Mouse (Mus musculus): ENCODE measurements around the gene Dpf3. TPM values are rescaled to one million over a fixed set of nuclear protein-coding genes. Genes with fewer than 3 reads are reported as not detected.

Dpf3 gene
- polyA plus RNA-seq, 1 experiment from 2014 or later: 13.0 TPM

GRCm38 (mm10) chr12:83524329-83524728 is 36.8 kb upstream of the Dpf3 start:
- Histone ChIP-seq H3K9ac (ENCODE audit: low read depth, low read length) (no peak overlapping the region), H3K4me2 (no peak overlapping the region), H3K27ac (ENCODE audit: low read depth, low read length) (no peak overlapping the region), H3K4me1 (replicated peaks; ENCODE audit: control insufficient read depth, insufficient read depth, low read length) (peaks cover 18% of the 10 kb centered on the region), H3K36me3 (ENCODE audit: control insufficient read depth, insufficient read depth, low read length) (peaks cover 7% of the 10 kb centered on the region; the same call in 1 of the 2 replicates), H3K9me3 (ENCODE audit: control insufficient read depth, low read length) (no peaks in the 10 kb centered on the region), H3K27me3 (replicated peaks; ENCODE audit: control insufficient read depth, insufficient read depth, low read length) (no peaks in the 10 kb centered on the region), H3K4me3 (ENCODE audit: low read depth, low read length) (no peak overlapping the region)
- DNase-seq (ENCODE audit: low spot score) (no peak), ATAC-seq (replicated peaks; ENCODE audit: low FRiP score) (no peak)
- WGBS: 81% methylated on average over 5 of the region's 5 CpGs

- no peak overlapping the region for H3K27ac ChIP-seq (ENCODE audit: low read depth, low read length)
- H3K4me1 ChIP-seq (replicated peaks; ENCODE audit: control insufficient read depth, insufficient read depth, low read length): peaks cover 18% of the 10 kb centered on the region
- H3K36me3 ChIP-seq (ENCODE audit: control insufficient read depth, insufficient read depth, low read length): peaks cover 4% of the 10 kb centered on the region; the same call in 1 of the 2 replicates
- no peaks in the 10 kb centered on the region for H3K27me3 ChIP-seq (replicated peaks; ENCODE audit: control insufficient read depth, insufficient read depth, low read length)
- H3K9me3 ChIP-seq (ENCODE audit: control insufficient read depth, low read length): no peaks in the 10 kb centered on the region
- no peak overlapping the region for H3K9ac ChIP-seq (ENCODE audit: low read depth, low read length)
- DNase-seq (ENCODE audit: low spot score) (no peak), ATAC-seq (replicated peaks; ENCODE audit: low FRiP score) (no peak)
- 76% methylated on average over 4 of the region's 4 CpGs for WGBS
- H3K4me3 ChIP-seq (ENCODE audit: low read depth, low read length): no peak overlapping the region
- H3K4me2 ChIP-seq: no peak overlapping the region
These were observed 36.4 kb upstream of the Dpf3 start for GRCm38 (mm10) chr12:83523892-83524291.

GRCm38 (mm10) chr12:83523056-83523455 is 35.5 kb upstream of the Dpf3 start:
- Histone ChIP-seq H3K9ac (ENCODE audit: low read depth, low read length) (no peak overlapping the region), H3K36me3 (ENCODE audit: control insufficient read depth, insufficient read depth, low read length) (peaks cover 4% of the 10 kb centered on the region; the same call in 1 of the 2 replicates), H3K27me3 (replicated peaks; ENCODE audit: control insufficient read depth, insufficient read depth, low read length) (no peaks in the 10 kb centered on the region), H3K4me3 (ENCODE audit: low read depth, low read length) (no peak overlapping the region), H3K4me1 (replicated peaks; ENCODE audit: control insufficient read depth, insufficient read depth, low read length) (peaks cover 18% of the 10 kb centered on the region), H3K9me3 (ENCODE audit: control insufficient read depth, low read length) (no peaks in the 10 kb centered on the region), H3K27ac (ENCODE audit: low read depth, low read length) (no peak overlapping the region), H3K4me2 (no peak overlapping the region)
- 92% methylated on average over 6 of the region's 6 CpGs for WGBS
- no peak for ATAC-seq (replicated peaks; ENCODE audit: low FRiP score)
- no peak for DNase-seq (ENCODE audit: low spot score)

GRCm38 (mm10) chr12:83521083-83521482 is 33.6 kb upstream of the Dpf3 start:
- peak overlapping the region; percentile 76 for H3K9ac ChIP-seq (ENCODE audit: low read depth, low read length)
- no peaks in the 10 kb centered on the region for H3K27me3 ChIP-seq (replicated peaks; ENCODE audit: control insufficient read depth, insufficient read depth, low read length)
- H3K4me3 ChIP-seq (ENCODE audit: low read depth, low read length): peak overlapping the region; percentile 81
- no peaks in the 10 kb centered on the region for H3K9me3 ChIP-seq (ENCODE audit: control insufficient read depth, low read length)
- DNase-seq (ENCODE audit: low spot score) (no peak), ATAC-seq (replicated peaks; ENCODE audit: low FRiP score) (no peak)
- WGBS: 29% methylated on average over 8 of the region's 8 CpGs
- peaks cover 30% of the 10 kb centered on the region for H3K4me1 ChIP-seq (replicated peaks; ENCODE audit: control insufficient read depth, insufficient read depth, low read length)
- no peak overlapping the region for H3K27ac ChIP-seq (ENCODE audit: low read depth, low read length)
- no peaks in the 10 kb centered on the region for H3K36me3 ChIP-seq (ENCODE audit: control insufficient read depth, insufficient read depth, low read length)
- peak overlapping the region; percentile 83 for H3K4me2 ChIP-seq

GRCm38 (mm10) chr12:83520311-83520890 is 32.9 kb upstream of the Dpf3 start, which contains the start of gene Dcaf4:
Gene Dcaf4 (plus strand): TSS chr12:83520466.
- H3K4me3 ChIP-seq (ENCODE audit: low read depth, low read length): peak within 1 kb of the TSS; percentile 81
- no peaks in the 10 kb centered on the region for H3K9me3 ChIP-seq (ENCODE audit: control insufficient read depth, low read length)
- peak; percentile 97 for DNase-seq (ENCODE audit: low spot score)
- H3K4me1 ChIP-seq (replicated peaks; ENCODE audit: control insufficient read depth, insufficient read depth, low read length): peaks cover 26% of the 10 kb centered on the region
- peak within 1 kb of the TSS; percentile 83 for H3K4me2 ChIP-seq
- H3K36me3 ChIP-seq (ENCODE audit: control insufficient read depth, insufficient read depth, low read length): no peaks in the 10 kb centered on the region
- peak within 1 kb of the TSS; percentile 73 for H3K27ac ChIP-seq (ENCODE audit: low read depth, low read length)
- H3K9ac ChIP-seq (ENCODE audit: low read depth, low read length): peak within 1 kb of the TSS; percentile 76
- under 1% methylated on average over 32 of the region's 32 CpGs for WGBS
- no peaks in the 10 kb centered on the region for H3K27me3 ChIP-seq (replicated peaks; ENCODE audit: control insufficient read depth, insufficient read depth, low read length)
- ATAC-seq (replicated peaks; ENCODE audit: low FRiP score): peak; percentile 96

GRCm38 (mm10) chr12:83517580-83517979 is 30.1 kb upstream of the Dpf3 start:
- WGBS: 35% methylated on average over 3 of the region's 3 CpGs
- Histone ChIP-seq H3K9ac (ENCODE audit: low read depth, low read length) (no peak overlapping the region), H3K27me3 (replicated peaks; ENCODE audit: control insufficient read depth, insufficient read depth, low read length) (no peaks in the 10 kb centered on the region), H3K4me1 (replicated peaks; ENCODE audit: control insufficient read depth, insufficient read depth, low read length) (peaks cover 20% of the 10 kb centered on the region), H3K36me3 (ENCODE audit: control insufficient read depth, insufficient read depth, low read length) (no peaks in the 10 kb centered on the region), H3K9me3 (ENCODE audit: control insufficient read depth, low read length) (no peaks in the 10 kb centered on the region), H3K27ac (ENCODE audit: low read depth, low read length) (peak overlapping the region; percentile 25; the same call in 1 of the 2 replicates), H3K4me3 (ENCODE audit: low read depth, low read length) (no peak overlapping the region), H3K4me2 (0 out of 2 replicates have a peak overlapping the region, but pooled peaks have one; percentile 12)
- no peak for ATAC-seq (replicated peaks; ENCODE audit: low FRiP score)
- DNase-seq (ENCODE audit: low spot score): no peak

GRCm38 (mm10) chr12:83514216-83514615 is 26.7 kb upstream of the Dpf3 start:
- H3K4me3 ChIP-seq (ENCODE audit: low read depth, low read length): no peak overlapping the region
- H3K36me3 ChIP-seq (ENCODE audit: control insufficient read depth, insufficient read depth, low read length): no peaks in the 10 kb centered on the region
- no peak overlapping the region for H3K9ac ChIP-seq (ENCODE audit: low read depth, low read length)
- H3K27me3 ChIP-seq (replicated peaks; ENCODE audit: control insufficient read depth, insufficient read depth, low read length): no peaks in the 10 kb centered on the region
- peaks cover 13% of the 10 kb centered on the region for H3K4me1 ChIP-seq (replicated peaks; ENCODE audit: control insufficient read depth, insufficient read depth, low read length)
- DNase-seq (ENCODE audit: low spot score) (no peak), ATAC-seq (replicated peaks; ENCODE audit: low FRiP score) (no peak)
- no peak overlapping the region for H3K27ac ChIP-seq (ENCODE audit: low read depth, low read length)
- no peak overlapping the region for H3K4me2 ChIP-seq
- no peaks in the 10 kb centered on the region for H3K9me3 ChIP-seq (ENCODE audit: control insufficient read depth, low read length)
- WGBS: 75% methylated on average over 4 of the region's 4 CpGs

- Histone ChIP-seq H3K4me3 (ENCODE audit: low read depth, low read length) (no peak overlapping the region), H3K27me3 (replicated peaks; ENCODE audit: control insufficient read depth, insufficient read depth, low read length) (no peaks in the 10 kb centered on the region), H3K4me2 (no peak overlapping the region), H3K36me3 (ENCODE audit: control insufficient read depth, insufficient read depth, low read length) (no peaks in the 10 kb centered on the region), H3K9me3 (ENCODE audit: control insufficient read depth, low read length) (no peaks in the 10 kb centered on the region), H3K4me1 (replicated peaks; ENCODE audit: control insufficient read depth, insufficient read depth, low read length) (peaks cover 13% of the 10 kb centered on the region), H3K27ac (ENCODE audit: low read depth, low read length) (no peak overlapping the region), H3K9ac (ENCODE audit: low read depth, low read length) (no peak overlapping the region)
- 43% methylated on average over 5 of the region's 5 CpGs for WGBS
- ATAC-seq (replicated peaks; ENCODE audit: low FRiP score) (no peak), DNase-seq (ENCODE audit: low spot score) (no peak)
These were observed 25.7 kb upstream of the Dpf3 start for GRCm38 (mm10) chr12:83513185-83513584.

- Histone ChIP-seq H3K4me3 (ENCODE audit: low read depth, low read length) (no peak overlapping the region), H3K9me3 (ENCODE audit: control insufficient read depth, low read length) (no peaks in the 10 kb centered on the region), H3K27me3 (replicated peaks; ENCODE audit: control insufficient read depth, insufficient read depth, low read length) (no peaks in the 10 kb centered on the region), H3K4me1 (replicated peaks; ENCODE audit: control insufficient read depth, insufficient read depth, low read length) (peaks cover 13% of the 10 kb centered on the region), H3K27ac (ENCODE audit: low read depth, low read length) (no peak overlapping the region), H3K9ac (ENCODE audit: low read depth, low read length) (no peak overlapping the region), H3K36me3 (ENCODE audit: control insufficient read depth, insufficient read depth, low read length) (no peaks in the 10 kb centered on the region), H3K4me2 (no peak overlapping the region)
- ATAC-seq (replicated peaks; ENCODE audit: low FRiP score) (no peak), DNase-seq (ENCODE audit: low spot score) (no peak)
- WGBS: 34% methylated on average over 4 of the region's 4 CpGs
These were observed 25.3 kb upstream of the Dpf3 start for GRCm38 (mm10) chr12:83512783-83513182.
